Mouse (Mus musculus) liver, embryonic 14.5 days (tissue): ENCODE data around the gene Actr1a. TPM values are rescaled to one million over a fixed set of nuclear protein-coding genes. Genes with fewer than 3 reads are reported as not detected.

Source experiments
- ATAC-seq: fragments of 200-750 bp; cut with Nextera tagmentation; 2 replicates; pipeline ENCODE4 v1.8.0; 2017; ENCODE audit warnings: moderate number of reproducible peaks, mild to moderate bottlenecking, moderate library complexity; ENCODE audit not compliant: insufficient read depth
- DNase-seq, 3 experiments: peaks; one replicate each; pipeline ENCODE4 v3.0.0-alpha.2; 2012 to 2013; ENCODE audit warnings: low read depth in 3 of 3, low spot score in 3 of 3
- H3K27ac ChIP-seq: fragments of 300-500 bp; sonication (generic); 2 replicates; pipeline ENCODE4 v1.5.1; 2014; ENCODE audit warnings: moderate library complexity, mild to moderate bottlenecking, control low read depth, inconsistent platforms
- H3K27me3 ChIP-seq: fragments of 300-500 bp; sonication (generic); 2 replicates; pipeline ENCODE4 v1.6.1; 2014; ENCODE audit warnings: mild to moderate bottlenecking, low read length, moderate library complexity; ENCODE audit not compliant: control insufficient read depth, insufficient read depth
- H3K36me3 ChIP-seq: fragments of 300-500 bp; sonication (generic); replicated peaks from 2 replicates; pipeline ENCODE4 v1.6.1; 2014; ENCODE audit warnings: low read depth; ENCODE audit not compliant: control insufficient read depth, insufficient read depth
- H3K4me1 ChIP-seq, 2 experiments: fragments of 200-500 bp in 1 of 2; fragments of 300-500 bp in 1 of 2; sonication (generic) in 1 of 2; replicated peaks; 2 replicates each; pipeline ENCODE4 v1.6.1; 2012 to 2014; ENCODE audit warnings: antibody characterized with exemption in 1 of 2, inconsistent platforms in 1 of 2, low read length in 1 of 2; ENCODE audit not compliant: control insufficient read depth in 2 of 2, insufficient read depth in 2 of 2
- H3K4me2 ChIP-seq: fragments of 300-500 bp; sonication (generic); 2 replicates; pipeline ENCODE4 v1.6.1; 2014; ENCODE audit warnings: low read depth, mild to moderate bottlenecking, control low read depth, moderate library complexity
- H3K4me3 ChIP-seq, 2 experiments: fragments of 200-500 bp in 1 of 2; fragments of 300-500 bp in 1 of 2; sonication (generic) in 1 of 2; 2 replicates each; pipeline ENCODE4 v1.5.1; 2012 to 2014; ENCODE audit warnings: low read depth in 2 of 2, low read length in 2 of 2, mild to moderate bottlenecking in 2 of 2, control low read depth in 1 of 2, inconsistent platforms in 1 of 2, moderate library complexity in 1 of 2; ENCODE audit not compliant: insufficient read depth in 1 of 2
- H3K9ac ChIP-seq: fragments of 300-500 bp; sonication (generic); replicated peaks from 2 replicates; pipeline ENCODE4 v1.6.1; 2014; ENCODE audit warnings: mild to moderate bottlenecking, control low read depth, moderate library complexity
- H3K9me3 ChIP-seq: fragments of 300-500 bp; sonication (generic); 2 replicates; pipeline ENCODE4 v1.6.1; 2016; ENCODE audit warnings: low read length, mixed read lengths; ENCODE audit not compliant: control insufficient read depth
- CTCF ChIP-seq: IDR thresholded peaks from 2 replicates; pipeline ENCODE4 v1.5.1; 2016; ENCODE audit warnings: antibody characterized with exemption, low read depth, control low read depth
- EP300 ChIP-seq: IDR thresholded peaks from 2 replicates; pipeline ENCODE4 v1.6.1; 2016; ENCODE audit warnings: antibody characterized with exemption, low read depth
- WGBS: fragments of 180-500 bp; shearing (Covaris S2); extraction: QIAGEN DNeasy Blood & Tissue Kit; methylation state at CpG from one replicate; pipeline ENCODE4 v1.1.7; 2014; ENCODE audit not compliant: insufficient replicate concordance; 5-methylcytosine and 5-hydroxymethylcytosine counted together
- polyA plus RNA-seq, 2 experiments: library from polyadenylated mRNA; depleted of rRNA in 1 of 2; stranded (reverse) in 1 of 2; unstranded in 1 of 2; fragments of >200 nt; fragmentation: Nextera tagmentation in 1 of 2; extraction: Ambion mirVana in 1 of 2; gene quantifications; 2 replicates each; pipeline versions ENCODE4 v1.2.1 to v1.2.3; 2012 to 2014

Actr1a gene
- 23.5 and 28.1 TPM in 2 replicates for polyA plus RNA-seq (2012; rRNA removed)
- 47.0 and 51.4 TPM in 2 replicates for polyA plus RNA-seq (2014; fragmentation: Nextera tagmentation; extraction: Ambion mirVana)

DNA sequence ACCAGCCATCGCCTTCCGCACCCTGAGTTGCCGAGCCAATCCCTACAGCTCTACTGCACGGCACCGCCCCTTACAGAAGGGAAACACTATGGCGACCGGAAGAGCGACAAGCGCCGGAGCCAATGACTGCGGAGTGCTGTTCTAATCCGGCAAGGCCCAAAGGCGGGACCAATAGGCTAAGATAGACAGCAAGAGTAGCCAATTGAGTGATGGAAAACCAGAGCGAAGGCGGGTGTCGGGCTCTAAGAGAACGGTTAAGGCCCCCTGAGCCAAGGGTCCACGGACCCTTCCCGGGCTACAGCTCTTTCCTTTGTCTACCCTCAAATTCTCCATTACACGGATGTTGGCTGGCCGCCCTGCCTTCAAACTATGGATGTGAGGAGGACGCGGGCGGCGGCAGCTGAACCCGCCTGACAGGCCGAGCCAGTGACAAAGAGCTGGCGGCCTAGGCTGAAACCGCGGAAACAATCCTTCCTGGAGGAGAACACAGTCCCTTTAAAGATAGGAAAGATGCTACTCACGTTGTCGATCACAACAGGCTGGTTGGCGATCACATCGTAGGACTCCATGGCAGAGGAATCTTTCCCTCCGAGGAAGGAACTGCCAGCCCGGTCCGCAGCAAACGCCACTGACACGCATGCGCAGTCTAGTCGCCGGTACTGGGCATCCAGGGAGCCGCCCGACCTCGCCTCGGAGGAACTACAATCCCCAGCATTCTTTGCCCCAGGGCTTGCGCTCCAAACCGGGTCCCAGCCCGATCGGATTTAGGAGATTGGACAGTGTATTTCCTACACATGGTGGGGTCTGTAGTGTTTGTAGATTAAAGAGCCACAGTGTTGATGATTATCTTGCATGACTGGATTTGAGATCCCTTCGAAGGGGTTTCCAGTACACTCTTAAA, at the start of gene Actr1a:
TSS of gene Actr1a (minus strand) at position 640 of the 901 bp plus-strand sequence.
- WGBS: under 1% methylated on average over 51 of the region's 51 CpGs
- TF ChIP-seq CTCF: 0 out of 2 replicates have a peak, but pooled peaks have one; percentile 5
- no peak for TF ChIP-seq EP300
- DNase-seq (peak; percentile 99 to 100 (median 99)), ATAC-seq (peak; percentile 91)
- H3K27me3 ChIP-seq: no peaks in the 10 kb centered on the region
- H3K9me3 ChIP-seq: no peaks in the 10 kb centered on the region
- H3K4me1 ChIP-seq: peaks cover 11 to 21% of the 10 kb centered on the region in 2 experiments
- peak within 1 kb of the TSS; percentile 68 for H3K27ac ChIP-seq
- peak within 1 kb of the TSS; percentile 82 for H3K9ac ChIP-seq
- no peaks in the 10 kb centered on the region for H3K36me3 ChIP-seq
- H3K4me2 ChIP-seq: peak within 1 kb of the TSS; percentile 98
- peak within 1 kb of the TSS; percentile 83 to 90 for H3K4me3 ChIP-seq

DNA sequence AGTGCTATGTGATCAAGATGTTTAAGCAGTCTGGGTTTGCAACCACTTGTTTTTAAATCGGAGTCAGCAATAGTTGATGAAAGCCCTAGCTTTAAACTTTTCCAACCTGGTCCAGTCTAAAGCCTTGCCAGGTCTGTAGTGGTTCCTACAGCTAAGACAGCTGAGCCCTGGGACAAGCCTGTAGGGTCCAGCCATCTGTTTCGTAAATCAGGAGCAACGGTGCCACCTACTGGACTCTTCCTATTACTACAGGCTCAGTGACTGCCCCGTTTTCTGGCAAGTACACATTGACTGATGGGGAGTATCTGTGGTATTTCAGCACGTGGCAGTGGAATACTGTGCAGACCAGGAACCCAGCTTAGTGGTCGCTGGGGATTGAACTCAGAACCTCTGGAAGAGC, 48.7 kb upstream of the Actr1a start:
- H3K27me3 ChIP-seq: no peaks in the 10 kb centered on the region
- 0 out of 4 replicates have a peak, but pooled peaks cover 0 to 2% of the 10 kb centered on the region in 2 experiments for H3K4me1 ChIP-seq
- H3K4me2 ChIP-seq: no peak overlapping the region
- H3K27ac ChIP-seq: no peak overlapping the region
- H3K9ac ChIP-seq: no peak overlapping the region
- H3K36me3 ChIP-seq: no peaks in the 10 kb centered on the region
- 6% methylated on average over 6 of the region's 6 CpGs for WGBS
- H3K9me3 ChIP-seq: no peaks in the 10 kb centered on the region
- ATAC-seq (peak; percentile 56; the same call in 1 of the 2 replicates), DNase-seq (peak; percentile 66)
- TF ChIP-seq CTCF: peak; percentile 91
- TF ChIP-seq EP300: no peak
- no peak overlapping the region for H3K4me3 ChIP-seq

DNA sequence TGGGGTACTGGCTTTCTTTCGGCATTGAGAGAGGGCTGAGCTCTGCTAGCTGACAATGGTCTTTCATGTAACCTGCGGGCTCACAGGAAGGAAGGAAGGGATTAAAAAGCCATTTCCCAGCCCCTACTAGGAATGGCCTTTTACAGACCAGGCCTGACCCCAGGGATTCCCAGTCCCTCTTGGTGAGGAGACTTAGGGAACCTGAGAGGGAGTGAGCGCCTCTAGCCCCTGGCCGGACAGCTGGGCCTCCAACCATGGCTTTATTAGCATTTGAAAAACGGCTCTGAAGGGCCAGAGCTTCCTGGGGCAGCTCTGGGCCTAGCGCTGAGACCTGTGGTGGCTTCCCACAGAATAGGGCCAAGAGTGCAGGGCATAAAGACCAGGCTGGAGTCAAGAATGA, 48.0 kb upstream of the Actr1a start:
- WGBS: 65% methylated on average over 6 of the region's 6 CpGs
- no peaks in the 10 kb centered on the region for H3K9me3 ChIP-seq
- no peaks in the 10 kb centered on the region for H3K27me3 ChIP-seq
- ATAC-seq: no peak
- H3K36me3 ChIP-seq: no peaks in the 10 kb centered on the region
- H3K27ac ChIP-seq: no peak overlapping the region
- TF ChIP-seq CTCF: no peak
- no peak for TF ChIP-seq EP300
- no peak overlapping the region for H3K4me3 ChIP-seq
- no peak overlapping the region for H3K4me2 ChIP-seq
- H3K4me1 ChIP-seq: 0 out of 4 replicates have a peak, but pooled peaks cover 0 to 2% of the 10 kb centered on the region in 2 experiments
- DNase-seq: no peak
- H3K9ac ChIP-seq: no peak overlapping the region

DNA sequence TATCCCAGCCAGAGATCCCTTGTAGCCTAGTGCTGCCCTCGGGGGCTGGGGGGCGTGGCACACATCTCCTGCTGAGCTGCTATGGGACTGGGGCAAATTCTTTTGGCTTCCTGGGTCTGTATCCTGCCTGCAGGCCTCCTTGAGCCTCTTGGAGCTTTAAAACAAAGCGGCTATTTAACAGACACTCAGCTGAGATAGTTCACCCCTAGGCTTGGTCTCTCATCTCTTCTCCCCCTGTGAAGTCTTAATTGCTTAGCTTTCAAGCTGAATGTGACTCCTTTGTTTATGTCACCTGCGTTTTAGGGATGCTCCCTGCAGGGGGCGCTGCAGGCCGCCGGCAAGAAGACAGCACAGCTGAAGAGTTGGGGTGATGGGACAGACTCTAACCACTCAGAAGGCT, 39.9 kb upstream of the Actr1a start:
- Histone ChIP-seq H3K4me2 (no peak overlapping the region), H3K4me1 (no peaks in the 10 kb centered on the region), H3K9me3 (no peaks in the 10 kb centered on the region), H3K27ac (no peak overlapping the region), H3K4me3 (no peak overlapping the region), H3K9ac (no peak overlapping the region), H3K27me3 (no peaks in the 10 kb centered on the region), H3K36me3 (no peaks in the 10 kb centered on the region)
- TF ChIP-seq EP300 (no peak), CTCF (peak; percentile 75)
- WGBS: 24% methylated on average over 7 of the region's 7 CpGs
- ATAC-seq (no peak), DNase-seq (no peak)

DNA sequence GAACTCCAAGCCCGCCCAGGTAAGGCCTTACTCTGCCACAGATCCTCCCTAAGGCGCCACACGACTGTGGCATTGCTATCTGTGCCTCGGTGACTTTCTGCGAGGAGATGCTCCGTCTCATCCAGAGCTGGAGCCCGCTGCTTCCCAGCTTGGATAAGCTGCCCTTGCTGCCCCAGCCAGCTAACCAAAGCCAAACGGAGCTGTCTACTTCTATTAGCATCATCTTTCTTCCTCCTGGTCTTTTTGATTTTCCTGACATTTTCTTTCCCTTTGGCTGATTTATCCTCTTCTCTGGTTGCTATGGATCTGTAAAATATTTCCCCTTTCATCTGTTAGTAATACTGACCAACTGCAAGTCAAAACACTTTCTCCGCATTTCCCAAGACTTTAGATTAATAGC, 39.0 kb upstream of the Actr1a start:
- TF ChIP-seq CTCF: no peak
- no peak for TF ChIP-seq EP300
- no peak for ATAC-seq
- no peak overlapping the region for H3K9ac ChIP-seq

More for the DNA sequence above, 39.0 kb upstream of the Actr1a start:
- Histone ChIP-seq H3K4me3 (no peak overlapping the region), H3K9me3 (no peaks in the 10 kb centered on the region), H3K27me3 (no peaks in the 10 kb centered on the region), H3K4me2 (no peak overlapping the region), H3K27ac (no peak overlapping the region), H3K36me3 (no peaks in the 10 kb centered on the region), H3K4me1 (no peaks in the 10 kb centered on the region)
- WGBS: 80% methylated on average over 9 of the region's 9 CpGs
- DNase-seq: no peak
